Mouse (Mus musculus) heart, adult 2 months (tissue): ENCODE data around the gene Stip1.

Experiments
- CTCF ChIP-seq: fragments of 200-600 bp; IDR thresholded peaks from 2 replicates; pipeline ENCODE4 v1.8.1; 2022; ENCODE audit warnings: antibody characterized with exemption, mild to moderate bottlenecking, moderate library complexity
- POLR2A ChIP-seq: fragments of 200-500 bp; IDR thresholded peaks from 2 replicates; pipeline ENCODE4 v1.6.1; 2011; ENCODE audit warnings: mild to moderate bottlenecking, low read depth, low read length, control low read depth; ENCODE audit not compliant: insufficient read depth

GRCm38 (mm10) chr19:7078271-7078670 lies 38.5 kb upstream of the Stip1 start:
- TF ChIP-seq POLR2A (no peak), CTCF (no peak)
